Mouse (Mus musculus): ENCODE data around the gene Nanos1.

DNA sequence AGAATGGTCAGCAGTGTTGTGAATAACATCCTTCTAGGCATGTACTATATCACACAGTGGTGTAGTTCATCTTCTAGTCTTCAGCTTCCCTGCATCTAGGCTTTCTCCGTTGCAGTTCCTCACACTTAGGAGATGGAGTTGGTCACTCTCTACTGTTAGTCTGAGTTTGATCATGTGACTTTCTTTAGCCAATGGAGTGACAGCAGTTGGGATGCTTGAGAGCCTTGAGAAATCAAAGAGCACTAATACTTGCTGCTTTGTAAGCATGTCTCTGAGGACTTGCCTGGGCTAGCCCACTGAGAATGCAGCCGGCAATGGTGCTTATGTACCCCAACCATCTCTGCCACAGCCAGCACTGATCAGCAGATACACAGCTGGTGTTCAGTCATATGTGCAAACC lies 43.2 kb upstream of the Nanos1 start:
- TF ChIP-seq CTCF (IDR thresholded peaks at IDR 0.05; ENCODE audit: extremely low read depth, insufficient read length, insufficient replicate concordance, low read depth, low read length) (no peak), POLR2A (IDR thresholded peaks at IDR 0.05; ENCODE audit: low read depth, low read length) (no peak)

Measured in small intestine, adult 2 months (tissue).